Mouse (Mus musculus) cerebellum, adult 2 months (tissue): ENCODE measurements around the gene Gpr132. TPM values are rescaled to one million over a fixed set of nuclear protein-coding genes. Genes with fewer than 3 reads are reported as not detected.

ENCODE experiments used
- DNase-seq, 2 experiments: peaks; one replicate each; pipeline ENCODE4 v3.0.0; 2021
- H3K27ac ChIP-seq: fragments of 200-500 bp; 2 replicates; pipeline ENCODE4 v1.5.1; 2012; ENCODE audit warnings: low read length, control low read depth, inconsistent platforms; ENCODE audit not compliant: insufficient read depth
- H3K27me3 ChIP-seq: fragments of 200-500 bp; 2 replicates; pipeline ENCODE4 v1.6.1; 2012; ENCODE audit warnings: inconsistent platforms, mild to moderate bottlenecking, low read length, moderate library complexity; ENCODE audit not compliant: control insufficient read depth, insufficient read depth
- H3K4me1 ChIP-seq: fragments of 200-500 bp; 2 replicates; pipeline ENCODE4 v1.6.1; 2011; ENCODE audit warnings: low read length; ENCODE audit not compliant: control insufficient read depth, insufficient read depth
- H3K4me3 ChIP-seq: fragments of 200-500 bp; replicated peaks from 2 replicates; pipeline ENCODE3; 2011; ENCODE audit warnings: mild to moderate bottlenecking, low read depth, low read length, control low read depth; ENCODE audit not compliant: insufficient read depth
- CTCF ChIP-seq: fragments of 200-500 bp; IDR thresholded peaks from 2 replicates; pipeline ENCODE4 v1.5.1; 2011; ENCODE audit warnings: low read depth, mild to moderate bottlenecking, control low read depth, low read length, moderate library complexity, borderline replicate concordance; ENCODE audit not compliant: insufficient read depth
- POLR2A ChIP-seq: fragments of 200-500 bp; IDR thresholded peaks from 2 replicates; pipeline ENCODE4 v1.6.1; 2011; ENCODE audit warnings: low read length, control low read depth, borderline replicate concordance; ENCODE audit not compliant: insufficient read depth
- WGBS: fragments of 180-500 bp; shearing (Covaris S2); methylation state at CpG from one replicate; pipeline ENCODE4 v1.1.7; 2018; 5-methylcytosine and 5-hydroxymethylcytosine counted together
- polyA plus RNA-seq: library from polyadenylated mRNA; depleted of rRNA; stranded (reverse); fragments of >200 nt; gene quantifications from 2 replicates; pipeline ENCODE4 v1.2.3, GENCODE M21; 2012

The Gpr132 gene
- polyA plus RNA-seq, 1 experiment: 0.05 TPM

DNA sequence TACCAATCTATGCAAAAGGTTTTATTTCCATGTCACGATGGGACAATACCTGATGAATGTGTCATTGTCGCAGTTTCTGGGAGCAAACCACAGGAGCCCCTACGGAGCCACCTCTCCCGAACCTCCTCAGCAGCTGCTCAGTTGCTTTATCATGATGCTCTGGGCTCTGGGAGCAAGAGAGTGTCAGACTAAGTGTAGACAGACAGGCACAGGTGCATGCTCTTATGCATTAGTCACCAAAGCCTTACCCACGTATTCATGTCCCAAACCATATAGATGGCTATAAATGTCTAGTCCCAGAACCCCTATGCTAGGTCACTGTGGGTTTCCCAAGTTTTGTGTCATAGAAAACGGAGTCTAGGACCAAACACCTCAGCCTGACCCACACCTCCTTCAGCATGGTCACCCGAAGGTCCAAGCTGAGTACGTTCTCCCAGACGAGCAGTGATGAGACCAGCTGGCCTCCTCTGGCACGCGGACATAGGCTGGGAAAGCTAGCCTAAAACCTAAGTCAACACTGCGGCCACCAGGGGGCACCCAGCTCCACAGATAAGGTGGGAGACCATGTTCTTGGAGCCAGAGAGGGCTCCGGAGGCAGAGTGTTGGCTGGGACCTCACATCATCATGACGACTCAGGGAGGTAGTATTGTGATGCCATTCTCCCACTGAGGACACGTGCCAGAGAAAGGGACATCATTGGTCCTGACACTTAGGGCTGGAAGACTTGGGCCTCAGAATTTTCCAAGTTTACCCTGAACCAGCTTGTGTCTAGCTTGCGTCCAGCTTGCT lies 7.4 kb upstream of the Gpr132 start:
- 26% methylated on average over 16 of the region's 16 CpGs for WGBS
- TF ChIP-seq CTCF: peak; percentile 89
- no peak for TF ChIP-seq POLR2A
- peak; percentile 85 to 88 for DNase-seq

DNA sequence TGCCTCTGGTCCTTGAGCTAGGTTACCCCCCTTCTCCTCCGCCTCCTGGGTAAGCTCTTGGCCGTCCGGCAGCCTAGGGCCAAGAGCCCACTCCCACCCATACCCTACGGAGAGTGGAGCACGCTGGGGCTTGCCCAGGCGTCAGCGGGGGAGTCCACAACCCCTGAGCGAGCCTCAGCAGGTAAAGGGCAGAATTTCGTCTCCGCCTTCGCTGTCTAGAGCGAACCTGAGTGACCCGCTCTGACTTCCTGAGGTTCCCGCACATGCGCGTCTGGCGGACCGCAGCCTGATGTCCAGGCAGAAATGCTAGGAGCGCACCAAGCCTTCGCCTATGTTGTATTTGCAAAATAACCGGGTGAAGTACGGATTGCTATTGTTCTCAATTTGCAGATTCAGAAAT lies 6.2 kb upstream of the Gpr132 start:
- no peak for TF ChIP-seq POLR2A
- TF ChIP-seq CTCF: no peak
- H3K4me3 ChIP-seq: peak overlapping the region; percentile 7
- 24% methylated on average over 22 of the region's 22 CpGs for WGBS

More for the DNA sequence above, 7.4 kb upstream of the Gpr132 start:
- H3K4me3 ChIP-seq: no peak overlapping the region
- no peaks in the 10 kb centered on the region; the same call in none of the 2 replicates for H3K4me1 ChIP-seq
- no peak overlapping the region for H3K27ac ChIP-seq
- no peaks in the 10 kb centered on the region; the same call in 1 of the 2 replicates for H3K27me3 ChIP-seq

DNA sequence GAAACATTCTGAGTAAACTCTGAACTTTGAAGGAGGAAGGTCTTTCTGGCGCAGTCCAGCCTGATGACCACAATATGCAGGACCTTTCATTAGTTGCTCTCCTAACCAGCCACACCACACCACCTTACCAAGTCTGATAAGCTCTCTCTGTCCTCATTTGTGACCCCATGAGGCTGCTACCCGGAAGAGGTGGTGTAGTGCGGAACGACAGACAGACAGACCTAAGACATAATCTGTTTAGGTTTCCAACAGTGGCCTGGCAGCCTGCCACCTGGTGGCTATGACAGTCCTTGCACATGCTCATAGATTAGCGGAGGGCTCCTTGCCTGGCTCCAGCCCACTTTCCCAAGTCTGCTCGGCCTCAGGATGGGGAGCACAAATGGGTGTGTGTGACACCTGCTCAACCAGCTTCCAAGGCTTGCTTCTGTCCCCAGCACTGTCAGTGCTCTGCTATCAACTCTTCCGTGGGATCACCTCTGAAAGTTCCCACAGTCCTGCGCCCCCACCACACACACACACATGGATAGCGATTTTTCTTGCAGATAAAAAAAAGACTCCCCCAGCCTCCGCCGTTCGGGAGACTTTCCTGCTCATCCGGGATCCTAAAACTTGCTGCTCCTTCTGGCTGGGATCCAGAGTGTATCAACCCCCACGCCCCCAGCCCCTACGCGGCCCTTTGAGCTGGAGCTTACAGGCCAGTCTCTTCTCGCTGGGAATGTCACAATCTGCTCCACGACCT lies 5.6 kb upstream of the Gpr132 start:
- Histone ChIP-seq H3K4me3 (no peak overlapping the region), H3K27ac (no peak overlapping the region), H3K27me3 (no peaks in the 10 kb centered on the region; the same call in 1 of the 2 replicates), H3K4me1 (peaks cover under 1% of the 10 kb centered on the region)
- TF ChIP-seq CTCF (peak; percentile 44; the same call in 1 of the 2 replicates), POLR2A (no peak)
- 29% methylated on average over 18 of the region's 18 CpGs for WGBS
- peak; percentile 26 to 42 for DNase-seq

More for the DNA sequence above, 6.2 kb upstream of the Gpr132 start:
- Histone ChIP-seq H3K27ac (no peak overlapping the region), H3K4me1 (no peaks in the 10 kb centered on the region; the same call in 1 of the 2 replicates), H3K27me3 (no peaks in the 10 kb centered on the region; the same call in 1 of the 2 replicates)
- DNase-seq: no peak

DNA sequence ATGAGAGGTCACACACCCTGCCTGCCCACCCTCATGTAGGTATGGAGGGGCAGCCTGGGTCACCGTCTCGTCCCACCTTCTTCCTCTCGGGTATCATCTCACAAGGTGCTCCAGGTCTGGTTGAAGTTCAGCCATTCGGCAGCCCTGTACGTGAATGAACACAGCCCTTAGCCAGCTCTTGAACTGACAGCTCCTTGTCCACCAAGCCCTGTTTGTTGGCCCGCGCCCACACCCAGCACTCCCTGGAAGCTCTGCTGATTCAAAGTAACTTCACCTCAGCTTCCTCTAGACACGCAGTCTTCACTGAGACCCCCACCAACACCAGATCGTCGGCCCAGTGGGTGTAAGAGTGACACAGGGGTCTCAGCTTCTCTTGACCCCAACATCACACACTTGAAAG lies 5.0 kb upstream of the Gpr132 start:
- Histone ChIP-seq H3K4me3 (no peak overlapping the region), H3K4me1 (peaks cover 5% of the 10 kb centered on the region), H3K27ac (no peak overlapping the region), H3K27me3 (no peaks in the 10 kb centered on the region; the same call in 1 of the 2 replicates)
- TF ChIP-seq CTCF (no peak), POLR2A (no peak)
- 86% methylated on average over 10 of the region's 10 CpGs for WGBS
- no peak for DNase-seq

DNA sequence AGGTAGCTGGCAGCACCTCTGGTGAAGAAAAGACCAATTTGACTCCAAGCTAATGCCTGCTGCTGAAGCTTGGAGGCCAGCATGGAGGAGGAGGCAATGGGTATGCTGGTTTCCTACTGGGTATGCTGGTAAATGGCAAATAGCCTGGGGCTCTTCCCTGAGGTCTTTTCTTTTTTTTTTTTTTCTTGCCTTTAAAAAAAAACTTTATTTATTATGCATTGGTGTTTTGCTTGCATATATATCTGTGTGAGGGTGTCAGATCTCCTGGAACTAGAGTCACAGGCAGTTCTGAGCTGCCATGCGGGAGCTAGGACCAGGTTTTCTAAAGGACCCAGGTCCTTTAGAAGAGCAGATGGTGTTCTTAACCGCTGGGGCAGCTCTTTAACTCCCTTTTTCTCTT lies 3.2 kb upstream of the Gpr132 start:
- Histone ChIP-seq H3K27me3 (no peaks in the 10 kb centered on the region; the same call in 1 of the 2 replicates), H3K27ac (no peak overlapping the region), H3K4me1 (peaks cover 14% of the 10 kb centered on the region), H3K4me3 (no peak overlapping the region)
- no peak for DNase-seq
- TF ChIP-seq POLR2A (no peak), CTCF (no peak)
- WGBS: 85% methylated on average over 2 of the region's 2 CpGs

DNA sequence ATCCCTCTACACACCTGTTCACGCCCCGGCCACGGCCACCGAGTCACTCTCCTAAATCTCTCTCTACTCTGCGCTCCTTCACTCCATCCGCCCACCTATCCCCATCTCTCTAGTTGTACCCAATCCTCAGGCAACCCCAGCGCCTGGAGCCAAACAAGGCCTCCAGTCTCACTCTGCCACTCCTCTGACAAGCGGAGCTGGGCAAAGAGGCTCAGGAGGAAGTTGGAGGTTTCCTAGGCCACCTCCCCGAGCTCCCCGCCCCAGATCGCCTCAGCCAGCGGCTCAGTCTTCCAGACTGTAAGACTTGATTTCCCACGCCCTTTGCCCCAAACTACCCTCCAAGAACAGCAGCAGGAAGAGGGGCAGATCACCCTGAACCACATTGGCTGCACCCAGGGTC lies 2.7 kb upstream of the Gpr132 start:
- no peak overlapping the region for H3K4me3 ChIP-seq
- no peak for DNase-seq
- no peak for TF ChIP-seq POLR2A
- H3K4me1 ChIP-seq: peaks cover 14% of the 10 kb centered on the region
- H3K27ac ChIP-seq: no peak overlapping the region
- H3K27me3 ChIP-seq: no peaks in the 10 kb centered on the region; the same call in 1 of the 2 replicates
- 78% methylated on average over 13 of the region's 13 CpGs for WGBS

DNA sequence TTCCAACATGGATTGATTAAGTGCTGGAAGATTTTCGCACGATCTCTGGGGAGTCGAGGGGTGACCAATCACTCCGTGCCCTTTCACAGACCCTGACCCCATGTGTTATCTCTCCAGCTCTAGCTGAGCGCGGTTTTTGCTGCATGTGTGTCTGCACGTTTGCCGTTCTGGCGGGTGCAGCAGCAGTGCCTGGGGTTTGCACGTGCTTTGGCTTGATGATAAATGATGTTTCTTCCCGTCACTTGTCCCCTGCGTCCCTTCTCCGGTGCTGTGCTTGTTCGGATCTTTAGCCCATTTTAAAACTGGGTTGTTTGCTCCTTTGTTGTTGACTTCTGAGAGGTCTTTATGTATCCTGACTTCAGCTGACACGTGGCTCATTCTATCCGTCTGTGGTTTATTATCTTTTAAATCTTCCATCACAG lies 1.8 kb upstream of the Gpr132 start:
- Histone ChIP-seq H3K27ac (no peak overlapping the region), H3K4me1 (peaks cover 14% of the 10 kb centered on the region), H3K4me3 (no peak overlapping the region), H3K27me3 (no peaks in the 10 kb centered on the region; the same call in 1 of the 2 replicates)
- 37% methylated on average over 16 of the region's 16 CpGs for WGBS
- DNase-seq: no peak
- TF ChIP-seq CTCF: no peak
- TF ChIP-seq POLR2A: no peak
